Mouse (Mus musculus) lung, adult 2 months (tissue): ENCODE data around the gene Fig4.

ENCODE experiments used
- CTCF ChIP-seq: fragments of 200-500 bp; IDR thresholded peaks from 2 replicates; pipeline ENCODE4 v1.5.1; 2011; ENCODE audit warnings: mild to moderate bottlenecking, low read length, control low read depth; ENCODE audit not compliant: insufficient read depth
- POLR2A ChIP-seq: fragments of 200-500 bp; IDR thresholded peaks from 2 replicates; pipeline ENCODE4 v1.6.1; 2011; ENCODE audit warnings: low read depth, mild to moderate bottlenecking, control low read depth, low read length, borderline replicate concordance; ENCODE audit errors: extremely low read depth

- TF ChIP-seq POLR2A (no peak), CTCF (no peak)
These were observed 98.3 kb downstream of the Fig4 start for GRCm38 (mm10) chr10:41204637-41205315.
